Mouse (Mus musculus): ENCODE results near the gene Ryr3. TPM values are rescaled to one million over a fixed set of nuclear protein-coding genes. Genes with fewer than 3 reads are reported as not detected.

Gene Ryr3
- total RNA-seq, 2 experiments from 2014 or later = 20.5 to 28.8 TPM

DNA sequence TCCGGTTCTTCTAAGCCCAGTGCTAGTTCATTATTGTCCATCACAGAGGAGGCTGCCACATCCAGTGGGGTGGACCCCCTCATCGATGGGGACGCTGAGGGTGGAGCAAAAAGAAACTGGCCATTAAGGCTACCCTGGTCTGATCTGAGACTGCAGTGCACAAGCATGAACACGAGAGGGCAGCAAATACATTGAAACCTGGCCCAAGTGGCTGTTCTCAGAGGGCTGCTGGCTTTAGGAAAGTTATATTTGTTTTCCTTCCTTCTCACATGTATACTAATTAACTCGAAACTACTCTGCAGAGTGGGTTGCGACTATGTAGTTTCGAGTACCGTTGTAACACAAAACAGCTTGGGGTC, 416.9 kb downstream of the Ryr3 start:
- peak; percentile 71 to 72 for DNase-seq (ENCODE audit: low spot score in 2 of 2)

- DNase-seq (ENCODE audit: low spot score in 2 of 2) = no peak
Observed at GRCm38 (mm10) chr2:112799351-112799994, 417.4 kb downstream of the Ryr3 start.

DNA sequence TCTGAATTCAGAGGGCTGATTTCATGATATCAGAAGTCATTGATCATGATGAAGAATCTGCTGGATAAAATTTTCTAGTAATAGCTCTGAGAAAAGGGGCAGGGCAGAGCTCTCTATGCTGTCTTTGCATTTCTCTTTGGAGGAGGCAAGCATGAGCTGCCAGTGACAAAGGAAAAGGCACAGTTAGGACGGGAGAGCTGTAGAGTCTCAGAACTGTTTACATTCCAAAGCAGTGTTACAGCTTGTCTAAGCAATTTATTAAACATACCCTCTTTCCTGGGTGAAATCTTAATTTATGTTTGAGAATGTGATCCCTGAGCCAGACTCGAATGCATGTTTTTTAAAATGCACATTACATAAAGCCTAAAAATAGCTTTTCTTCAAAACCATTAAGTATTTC, 435.3 kb downstream of the Ryr3 start:
- DNase-seq (ENCODE audit: low spot score in 2 of 2) = no peak

GRCm38 (mm10) chr2:112774762-112775161, 442.1 kb downstream of the Ryr3 start:
- DNase-seq (ENCODE audit: low spot score in 2 of 2) = peak; percentile 75 to 77

- no peak for DNase-seq (ENCODE audit: low spot score in 2 of 2)
Observed at GRCm38 (mm10) chr2:112767665-112768064, 449.2 kb downstream of the Ryr3 start.

DNA sequence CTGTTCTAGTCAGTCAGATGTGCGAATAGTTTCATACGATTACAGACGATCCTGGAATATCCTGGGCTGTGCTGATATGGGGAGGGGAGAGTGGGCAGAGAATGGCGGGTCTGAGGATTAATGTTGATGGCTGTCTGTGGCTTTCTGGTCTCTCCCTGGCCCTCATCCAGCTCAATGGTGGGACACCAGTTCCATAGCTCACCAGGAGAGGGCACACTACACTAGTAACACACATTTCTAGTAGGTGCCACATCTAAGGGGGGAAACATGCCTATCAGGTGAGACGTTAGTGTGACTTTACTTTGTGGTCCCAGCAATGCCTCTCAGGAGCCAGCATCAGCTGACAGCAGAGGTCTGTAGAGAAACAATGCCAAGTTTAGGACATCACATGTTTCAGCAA, 451.9 kb downstream of the Ryr3 start:
- DNase-seq (ENCODE audit: low spot score in 2 of 2) = peak in 1 of 2 experiments; percentile 20

DNA sequence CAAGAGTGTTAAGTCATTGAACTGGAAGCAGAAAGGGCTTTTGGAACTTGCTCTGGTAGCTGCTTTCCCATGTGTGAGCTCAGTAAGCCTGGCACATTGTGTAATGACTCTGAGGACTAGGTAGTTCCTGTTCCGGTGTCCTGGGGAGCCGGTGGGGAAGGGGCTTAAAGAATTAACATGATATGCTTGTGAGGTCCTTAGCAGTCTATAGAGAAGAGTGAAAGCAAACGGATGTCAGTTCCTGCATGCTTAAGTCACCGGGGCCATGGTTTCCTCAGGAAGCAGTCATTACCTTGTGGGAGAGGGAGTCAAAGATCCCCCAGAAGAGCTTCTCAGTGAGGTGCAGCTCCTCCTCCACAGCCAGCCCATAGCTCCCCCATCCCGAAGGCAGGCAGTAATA, 452.6 kb downstream of the Ryr3 start:
- DNase-seq (ENCODE audit: low spot score in 2 of 2) = no peak

DNA sequence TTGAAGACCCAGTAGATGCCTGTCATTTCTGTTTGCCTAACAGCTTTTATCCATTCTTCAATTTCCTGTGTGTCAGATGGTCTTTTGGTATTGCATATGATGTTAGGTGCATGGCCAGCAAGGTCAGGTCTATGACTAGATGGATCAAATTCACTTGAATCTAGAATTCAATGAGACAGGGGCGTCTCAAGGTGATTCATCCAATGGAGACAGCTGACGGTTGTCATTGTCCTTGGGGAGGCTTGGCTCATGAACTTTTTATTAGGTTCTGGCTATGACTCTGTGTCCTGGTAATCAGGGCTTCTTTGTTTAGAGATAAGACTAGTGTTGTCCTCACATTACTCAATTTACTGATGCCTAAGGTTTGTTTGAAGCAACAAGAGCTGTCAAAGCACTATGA, 454.9 kb downstream of the Ryr3 start:
- no peak for DNase-seq (ENCODE audit: low spot score in 2 of 2)

- no peak for DNase-seq (ENCODE audit: low spot score in 2 of 2)
Observed at GRCm38 (mm10) chr2:112761196-112761913, 455.5 kb downstream of the Ryr3 start.

GRCm38 (mm10) chr2:112760692-112761091, 456.2 kb downstream of the Ryr3 start:
- no peak for DNase-seq (ENCODE audit: low spot score in 2 of 2)

- DNase-seq (ENCODE audit: low spot score in 2 of 2) = peak; percentile 15 to 19
Observed at GRCm38 (mm10) chr2:112759678-112760077, 457.2 kb downstream of the Ryr3 start.

- no peak for DNase-seq (ENCODE audit: low spot score in 2 of 2)
Observed at GRCm38 (mm10) chr2:112758732-112759131, 458.2 kb downstream of the Ryr3 start.

DNA sequence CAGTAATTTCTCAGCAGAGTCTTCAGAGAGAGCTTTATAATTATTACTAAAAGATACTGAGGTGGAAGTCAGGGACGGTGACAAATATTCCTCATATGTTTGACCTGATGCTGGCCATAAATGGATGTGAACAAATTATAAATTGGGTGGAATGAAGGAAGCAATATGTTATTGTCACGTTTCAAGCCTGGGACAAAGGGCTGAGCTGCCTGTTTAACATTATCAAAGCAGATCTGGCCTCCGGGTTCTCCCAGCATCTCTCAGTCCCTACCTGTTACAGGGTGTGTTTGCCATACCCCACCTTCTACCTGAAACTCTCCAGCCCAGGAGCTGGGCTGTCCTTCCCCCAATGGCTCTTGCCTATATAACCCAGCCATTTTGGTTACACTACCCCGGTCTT, 463.6 kb downstream of the Ryr3 start:
- DNase-seq (ENCODE audit: low spot score in 2 of 2) = no peak

GRCm38 (mm10) chr2:112751416-112751815, 465.5 kb downstream of the Ryr3 start:
- no peak for DNase-seq (ENCODE audit: low spot score in 2 of 2)

- DNase-seq (ENCODE audit: low spot score in 2 of 2) = no peak
Observed at GRCm38 (mm10) chr2:112748532-112748931, 468.4 kb downstream of the Ryr3 start.

GRCm38 (mm10) chr2:112732942-112733341, 484.0 kb downstream of the Ryr3 start:
- no peak for DNase-seq (ENCODE audit: low spot score in 2 of 2)

GRCm38 (mm10) chr2:112727842-112728241, 489.1 kb downstream of the Ryr3 start:
- no peak for DNase-seq (ENCODE audit: low spot score in 2 of 2)

- no peak for DNase-seq (ENCODE audit: low spot score in 2 of 2)
Observed at GRCm38 (mm10) chr2:112721217-112721616, 495.7 kb downstream of the Ryr3 start.

- no peak for DNase-seq (ENCODE audit: low spot score in 2 of 2)
Observed at GRCm38 (mm10) chr2:112720715-112721114, 496.2 kb downstream of the Ryr3 start.

DNA sequence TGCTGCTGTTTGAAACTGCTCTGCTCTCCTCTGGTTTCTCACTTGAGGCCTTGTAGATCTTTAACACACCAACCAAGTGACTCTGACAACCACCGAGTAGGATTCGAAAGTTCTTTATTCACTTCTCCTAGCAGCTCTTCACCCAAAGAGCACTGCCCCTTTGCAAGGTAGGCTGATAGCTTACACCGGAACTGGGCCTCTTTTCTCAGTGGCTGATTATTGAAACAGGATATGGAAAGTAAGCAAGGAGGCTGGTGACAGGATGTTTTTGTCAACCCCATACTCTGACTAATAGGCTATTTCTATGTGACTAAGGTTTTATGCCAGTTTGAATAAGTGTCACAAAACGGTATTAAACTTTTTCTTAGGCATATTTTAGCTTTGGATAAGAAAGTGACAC, 502.2 kb downstream of the Ryr3 start:
- no peak for DNase-seq (ENCODE audit: low spot score in 2 of 2)

- DNase-seq (ENCODE audit: low spot score in 2 of 2) = no peak
Observed at GRCm38 (mm10) chr2:112681817-112682216, 535.1 kb downstream of the Ryr3 start.

DNA sequence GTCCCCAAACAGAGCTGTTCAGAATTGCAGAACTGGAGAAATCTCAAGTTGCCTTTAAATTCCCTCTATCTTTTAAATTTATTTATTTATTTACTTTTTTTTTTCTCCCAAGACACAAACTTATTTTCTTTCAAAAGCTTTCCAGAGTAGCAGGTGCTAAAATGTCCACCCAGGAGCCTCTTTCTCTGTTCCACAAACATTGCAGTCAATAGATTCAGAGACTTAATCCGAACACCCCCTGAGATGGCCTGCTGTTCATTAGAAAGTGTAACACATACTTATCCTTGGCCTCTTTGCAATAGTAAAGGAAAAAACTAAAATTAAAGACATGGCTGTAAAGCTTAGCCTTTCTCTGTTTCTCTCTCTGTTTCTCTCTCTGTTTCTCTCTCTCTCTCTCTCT, 539.6 kb downstream of the Ryr3 start:
- no peak for DNase-seq (ENCODE audit: low spot score in 2 of 2)

- no peak for DNase-seq (ENCODE audit: low spot score in 2 of 2)
Observed at GRCm38 (mm10) chr2:112676721-112677120, 540.2 kb downstream of the Ryr3 start.
